Mouse (Mus musculus) MEL (cell line): Measurements from ENCODE around the gene Ppp2r2d.

ENCODE experiments used
- CTCF ChIP-seq, 3 experiments: IDR thresholded peaks in 2 of 3; conservative IDR thresholded peaks in 1 of 3; 2 replicates each; pipeline ENCODE4 v1.5.1; 2011 to 2012; ENCODE audit warnings: low read length in 3 of 3, low read depth in 2 of 3, mild to moderate bottlenecking in 2 of 3, improper control_type of control experiment in 1 of 3, inconsistent platforms in 1 of 3, mixed read lengths in 1 of 3, moderate library complexity in 1 of 3; ENCODE audit not compliant: control insufficient read depth in 1 of 3, insufficient read depth in 1 of 3, poor library complexity in 1 of 3, severe bottlenecking in 1 of 3
- MEF2A ChIP-seq: IDR thresholded peaks from 2 replicates; pipeline ENCODE4 v1.6.1; 2014; ENCODE audit warnings: low read depth, mild to moderate bottlenecking, inconsistent platforms, low read length, improper control_type of control experiment; ENCODE audit not compliant: poor library complexity, insufficient replicate concordance, severe bottlenecking; ENCODE audit errors: extremely low read depth
- POLR2A ChIP-seq, 2 experiments: IDR thresholded peaks; 2 replicates each; pipeline ENCODE4 v1.6.1; 2011 to 2012; ENCODE audit warnings: low read length in 2 of 2, mild to moderate bottlenecking in 2 of 2, control low read depth in 1 of 2, improper control_type of control experiment in 1 of 2, low read depth in 1 of 2, moderate library complexity in 1 of 2; ENCODE audit not compliant: control insufficient read depth in 1 of 2, insufficient read depth in 1 of 2, poor library complexity in 1 of 2
- ZKSCAN1 ChIP-seq: IDR thresholded peaks from 2 replicates; pipeline ENCODE4 v1.6.1; 2012; ENCODE audit warnings: low read depth, mild to moderate bottlenecking, inconsistent platforms, low read length, improper control_type of control experiment, moderate library complexity

DNA sequence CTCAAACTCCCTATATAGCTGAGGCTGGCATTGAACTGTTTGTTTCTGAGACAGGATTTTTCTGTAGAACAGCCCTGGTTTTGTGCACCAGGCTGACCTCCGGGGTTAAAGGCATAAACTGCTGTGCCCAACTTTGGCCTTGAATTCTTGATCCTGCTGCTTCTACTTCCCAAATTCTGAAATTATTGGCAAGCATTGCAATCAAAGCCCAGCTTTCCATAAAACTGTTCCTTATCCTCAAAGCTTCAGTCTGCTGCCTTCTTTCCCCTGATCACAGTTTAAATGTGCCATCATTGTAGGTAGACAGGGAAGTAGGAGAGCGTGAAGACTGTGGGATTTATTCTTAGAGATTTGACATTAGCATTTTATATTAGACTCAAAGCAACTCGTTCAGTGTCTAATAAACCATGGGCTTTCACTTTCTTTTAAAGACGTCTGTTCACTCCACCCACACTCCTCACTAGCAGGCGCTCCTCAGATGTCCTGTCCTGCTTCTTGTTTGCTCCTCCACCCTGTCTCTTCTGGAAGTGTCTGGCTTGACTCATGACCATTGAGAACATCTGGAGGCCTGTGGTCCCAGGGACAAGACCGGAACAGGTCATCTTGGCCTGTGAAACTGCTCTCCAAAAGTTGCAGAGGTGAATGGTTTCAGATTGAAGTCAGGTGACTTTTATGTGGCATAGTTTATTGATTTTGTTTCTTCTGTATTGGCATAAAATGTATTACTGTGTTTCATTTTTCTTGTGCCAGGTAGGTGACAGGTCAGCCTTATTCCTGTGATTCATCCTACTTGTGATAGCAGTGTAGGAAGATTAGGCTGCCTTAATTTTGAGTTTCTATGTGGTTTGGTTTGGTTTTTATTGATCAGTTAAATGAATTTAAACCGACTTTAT is 2.4 kb downstream of the Ppp2r2d start:
- TF ChIP-seq CTCF (IDR thresholded peaks at IDR 0.05 in 2 of 3, conservative IDR thresholded peaks at IDR 0.05 in 1 of 3; ENCODE audit: control insufficient read depth in 1 of 3, insufficient read depth in 1 of 3, low read depth in 2 of 3, low read length in 3 of 3, poor library complexity in 1 of 3, severe bottlenecking in 1 of 3) = no peak
- TF ChIP-seq ZKSCAN1 = no peak
- TF ChIP-seq POLR2A (IDR thresholded peaks at IDR 0.05; ENCODE audit: control insufficient read depth in 1 of 2, insufficient read depth in 1 of 2, low read depth in 1 of 2, low read length in 2 of 2, poor library complexity in 1 of 2) = no peak
- no peak for TF ChIP-seq MEF2A
